Mouse (Mus musculus): ENCODE measurements at regions not wholly inside any gene's neighbourhood (a gene's known extent, or its start where the extent isn't known, plus 50 kb on each side); places are given as distances from the start of the nearest gene placed in this dataset.

DNA sequence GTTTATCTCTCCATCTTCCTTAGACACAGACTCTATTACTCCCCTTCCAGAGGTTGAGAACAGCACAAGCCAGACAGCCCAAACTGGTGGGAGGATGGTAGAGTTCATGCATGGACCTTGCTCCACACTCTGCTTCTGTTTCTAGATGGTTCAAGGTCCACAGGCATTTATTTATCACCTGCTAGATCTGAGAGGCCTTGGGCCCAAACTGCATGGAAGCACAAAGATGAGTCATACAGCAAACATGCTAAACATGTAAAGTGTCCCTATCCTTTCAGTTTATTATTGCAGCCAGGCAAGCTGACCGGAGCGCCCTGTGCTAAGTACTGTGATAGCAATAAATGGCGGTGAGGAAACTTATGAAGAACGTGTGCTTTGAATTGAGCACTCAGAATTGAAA, 98.4 kb downstream of the Cmpk2 start:
- TF ChIP-seq CTCF (IDR thresholded peaks at IDR 0.05; ENCODE audit: insufficient read depth, low read length) = no peak
- no peak for TF ChIP-seq POLR2A (IDR thresholded peaks at IDR 0.05; ENCODE audit: borderline replicate concordance, extremely low read depth, low read depth, low read length)

All from lung, adult 2 months (tissue).